Mouse (Mus musculus) bone marrow macrophage, adult 2 months (primary cell): ENCODE data around the gene Klk5. TPM values are rescaled to one million over a fixed set of nuclear protein-coding genes. Genes with fewer than 3 reads are reported as not detected.

Source experiments
- H3K27ac ChIP-seq: 2 replicates; pipeline ENCODE4 v1.5.1; 2012; ENCODE audit warnings: low read depth, low read length; ENCODE audit not compliant: insufficient read depth
- H3K4me1 ChIP-seq: 2 replicates; pipeline ENCODE4 v1.6.1; 2012; ENCODE audit warnings: low read length; ENCODE audit not compliant: control insufficient read depth, insufficient read depth
- H3K4me3 ChIP-seq: 2 replicates; pipeline ENCODE4 v1.5.1; 2012; ENCODE audit warnings: mild to moderate bottlenecking, low read length, moderate library complexity; ENCODE audit not compliant: insufficient read depth
- CTCF ChIP-seq: IDR thresholded peaks from 2 replicates; pipeline ENCODE4 v1.5.1; 2012; ENCODE audit warnings: low read depth, mild to moderate bottlenecking, low read length, moderate library complexity
- POLR2A ChIP-seq: IDR thresholded peaks from 2 replicates; pipeline ENCODE4 v1.6.1; 2012; ENCODE audit warnings: mild to moderate bottlenecking, low read depth, low read length, borderline replicate concordance
- polyA plus RNA-seq: library from polyadenylated mRNA; stranded (reverse); fragments of >200 nt; gene quantifications from 2 replicates; pipeline ENCODE4 v1.2.4, GENCODE M21; 2012; ENCODE audit not compliant: missing spikeins, insufficient read depth, insufficient read length

Gene Klk5
- not detected in 2 replicates for polyA plus RNA-seq

- TF ChIP-seq POLR2A, result no peak
- no peak for TF ChIP-seq CTCF
- H3K4me3 ChIP-seq, result no peak within 1 kb of the TSS
- H3K27ac ChIP-seq, result no peak within 1 kb of the TSS
- H3K4me1 ChIP-seq, result no peaks in the 10 kb centered on the region
These were observed at the start of gene Klk5 for GRCm38 (mm10) chr7:43841701-43842100. Klk5 (plus strand) TSS chr7:43841971.

GRCm38 (mm10) chr7:43796355-43796754 is 45.4 kb upstream of the Klk5 start:
- H3K27ac ChIP-seq, result no peak overlapping the region
- H3K4me3 ChIP-seq, result peak overlapping the region; percentile 62; the same call in 1 of the 2 replicates
- TF ChIP-seq CTCF (no peak), POLR2A (no peak)
- 0 out of 2 replicates have a peak, but pooled peaks cover 4% of the 10 kb centered on the region for H3K4me1 ChIP-seq

GRCm38 (mm10) chr7:43797333-43797769 is 44.4 kb upstream of the Klk5 start, which contains the start of gene Klk8:
Klk8 (plus strand) TSS chr7:43797577.
- Histone ChIP-seq H3K4me1 (0 out of 2 replicates have a peak, but pooled peaks cover 4% of the 10 kb centered on the region), H3K4me3 (peak within 1 kb of the TSS; percentile 62), H3K27ac (no peak within 1 kb of the TSS)
- TF ChIP-seq CTCF, result no peak
- no peak for TF ChIP-seq POLR2A

- Histone ChIP-seq H3K4me1 (0 out of 2 replicates have a peak, but pooled peaks cover 4% of the 10 kb centered on the region), H3K4me3 (0 out of 2 replicates have a peak overlapping the region, but pooled peaks have one; percentile 62), H3K27ac (no peak overlapping the region)
- TF ChIP-seq POLR2A (no peak), CTCF (no peak)
These were observed 43.8 kb upstream of the Klk5 start for GRCm38 (mm10) chr7:43797844-43798462.

GRCm38 (mm10) chr7:43799876-43800275 is 41.9 kb upstream of the Klk5 start:
- Histone ChIP-seq H3K4me3 (no peak overlapping the region), H3K27ac (no peak overlapping the region), H3K4me1 (0 out of 2 replicates have a peak, but pooled peaks cover 4% of the 10 kb centered on the region)
- TF ChIP-seq POLR2A (no peak), CTCF (no peak)

GRCm38 (mm10) chr7:43810994-43811393 is 30.8 kb upstream of the Klk5 start, which contains the start of gene Klk7:
Klk7 (plus strand) TSS chr7:43811294.
- Histone ChIP-seq H3K27ac (no peak within 1 kb of the TSS), H3K4me3 (no peak within 1 kb of the TSS), H3K4me1 (no peaks in the 10 kb centered on the region)
- TF ChIP-seq CTCF (no peak), POLR2A (no peak)

- Histone ChIP-seq H3K27ac (no peak overlapping the region), H3K4me3 (no peak overlapping the region), H3K4me1 (no peaks in the 10 kb centered on the region)
- no peak for TF ChIP-seq CTCF
- no peak for TF ChIP-seq POLR2A
These were observed 26.6 kb upstream of the Klk5 start for GRCm38 (mm10) chr7:43815211-43815610.

- TF ChIP-seq CTCF, result no peak
- TF ChIP-seq POLR2A, result no peak
- H3K4me3 ChIP-seq, result no peak overlapping the region
- no peak overlapping the region for H3K27ac ChIP-seq
- H3K4me1 ChIP-seq, result no peaks in the 10 kb centered on the region
These were observed 25.0 kb upstream of the Klk5 start for GRCm38 (mm10) chr7:43816746-43817145.

- Histone ChIP-seq H3K27ac (no peak overlapping the region), H3K4me3 (no peak overlapping the region), H3K4me1 (no peaks in the 10 kb centered on the region)
- TF ChIP-seq CTCF (no peak), POLR2A (no peak)
These were observed 20.2 kb upstream of the Klk5 start for GRCm38 (mm10) chr7:43821581-43821980.

- no peak for TF ChIP-seq CTCF
- no peak for TF ChIP-seq POLR2A
- no peak within 1 kb of the TSS for H3K27ac ChIP-seq
- H3K4me3 ChIP-seq, result no peak within 1 kb of the TSS
- H3K4me1 ChIP-seq, result no peaks in the 10 kb centered on the region
These were observed 17.6 kb upstream of the Klk5 start, which contains the start of gene Klk6 for GRCm38 (mm10) chr7:43824199-43824598. Klk6 (plus strand) TSS chr7:43824499.

GRCm38 (mm10) chr7:43826056-43826455 is 15.7 kb upstream of the Klk5 start:
- Histone ChIP-seq H3K4me1 (no peaks in the 10 kb centered on the region), H3K4me3 (no peak overlapping the region), H3K27ac (no peak overlapping the region)
- no peak for TF ChIP-seq POLR2A
- no peak for TF ChIP-seq CTCF
